Mouse (Mus musculus) mature B cell (primary cell): ENCODE results near the gene Frzb.
"Not testable (repeated sequence)": the region's sequence is repeated elsewhere in the genome, so short reads cannot be mapped to it uniquely, and the experiment has no call there.

Experiments
- in situ Hi-C: fragments of 300-500 bp; cut with MboI; formaldehyde crosslinking; loops from 2 replicates; pipeline ENCODE4 v1.14.3; 2019

Gene Frzb

GRCm38 (mm10) chr2:80447291-80447791, at the start of gene Frzb:
Frzb (minus strand) TSS chr2:80447625.
- in situ Hi-C loops, result no loop called here

- in situ Hi-C loops, result not testable (repeated sequence)
Measured at GRCm38 (mm10) chr2:80495304-80495703, 47.9 kb upstream of the Frzb start.

DNA sequence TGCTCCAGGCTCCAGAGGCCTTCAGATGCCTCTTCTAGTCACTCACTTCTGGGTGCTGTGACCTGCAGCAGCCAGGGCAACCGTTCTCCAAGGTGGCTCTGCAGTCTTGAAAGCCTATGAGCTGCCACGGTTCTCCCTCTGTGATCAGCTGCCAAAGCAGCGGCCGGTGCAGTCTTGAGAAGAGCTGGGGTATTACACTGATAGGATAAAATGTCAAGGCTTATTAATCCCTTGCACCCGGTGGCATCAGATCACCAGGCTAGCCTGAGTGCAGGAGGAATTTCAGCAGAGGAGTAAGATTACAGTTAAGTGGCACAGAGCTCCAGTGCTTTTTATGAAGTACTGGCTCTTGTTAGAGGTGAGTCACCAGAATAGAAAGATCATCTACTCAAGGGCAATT, 39.4 kb upstream of the Frzb start:
- in situ Hi-C loops, result no loop called here

GRCm38 (mm10) chr2:80484951-80485350, 37.5 kb upstream of the Frzb start:
- in situ Hi-C loops, result no loop called here

- in situ Hi-C loops, result no loop called here
Measured at GRCm38 (mm10) chr2:80475831-80476230, 28.4 kb upstream of the Frzb start.

DNA sequence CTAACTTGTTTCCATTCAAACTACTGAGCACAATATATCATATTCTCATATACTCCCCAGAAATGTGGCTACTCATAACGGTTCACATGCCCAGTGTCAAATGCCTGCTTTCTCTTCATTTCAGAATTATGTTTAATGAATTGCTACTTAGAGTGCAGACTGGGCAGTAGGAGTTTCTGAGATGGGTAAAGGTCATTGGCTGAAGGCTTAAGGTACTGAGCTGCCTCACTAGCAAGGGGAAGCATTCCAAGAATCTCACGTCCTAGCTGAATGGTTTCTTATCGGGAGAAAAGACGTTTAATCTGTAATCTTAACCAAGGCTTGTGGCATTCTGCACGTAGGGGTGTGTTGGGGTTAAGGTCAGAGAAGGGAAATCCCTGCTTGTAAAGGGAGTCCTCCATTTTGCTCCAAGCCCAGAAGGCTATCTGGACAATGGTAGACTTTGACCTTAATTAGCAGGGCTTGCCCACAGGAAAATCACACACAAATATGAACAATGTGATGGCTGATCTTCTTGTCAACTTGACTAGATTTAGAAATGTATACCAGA, 26.9 kb upstream of the Frzb start:
- in situ Hi-C loops, result no loop called here

- in situ Hi-C loops, result no loop called here
Measured at GRCm38 (mm10) chr2:80465991-80466821, 18.8 kb upstream of the Frzb start.

DNA sequence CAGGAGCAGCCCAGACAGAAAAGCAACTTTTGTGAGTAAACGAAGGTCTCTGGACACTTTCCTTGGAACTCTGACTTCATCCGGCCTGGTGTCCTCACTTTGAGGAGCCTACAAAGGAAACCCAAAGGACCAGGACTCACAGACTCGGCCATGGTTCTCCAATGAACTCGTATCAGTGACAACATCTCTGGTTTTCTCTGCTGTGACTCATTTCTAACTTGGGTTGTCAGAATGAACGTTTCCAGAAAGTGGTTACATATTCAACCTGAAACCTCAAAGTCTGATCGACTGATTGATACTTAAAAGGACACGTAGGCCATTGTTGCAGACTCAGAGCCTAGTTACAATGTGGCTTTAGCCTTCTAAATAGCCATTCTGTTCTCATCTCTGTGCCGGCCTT, 14.4 kb upstream of the Frzb start:
- in situ Hi-C loops, result no loop called here

GRCm38 (mm10) chr2:80448231-80448630, 806 bp upstream of the Frzb start:
- in situ Hi-C loops, result no loop called here

DNA sequence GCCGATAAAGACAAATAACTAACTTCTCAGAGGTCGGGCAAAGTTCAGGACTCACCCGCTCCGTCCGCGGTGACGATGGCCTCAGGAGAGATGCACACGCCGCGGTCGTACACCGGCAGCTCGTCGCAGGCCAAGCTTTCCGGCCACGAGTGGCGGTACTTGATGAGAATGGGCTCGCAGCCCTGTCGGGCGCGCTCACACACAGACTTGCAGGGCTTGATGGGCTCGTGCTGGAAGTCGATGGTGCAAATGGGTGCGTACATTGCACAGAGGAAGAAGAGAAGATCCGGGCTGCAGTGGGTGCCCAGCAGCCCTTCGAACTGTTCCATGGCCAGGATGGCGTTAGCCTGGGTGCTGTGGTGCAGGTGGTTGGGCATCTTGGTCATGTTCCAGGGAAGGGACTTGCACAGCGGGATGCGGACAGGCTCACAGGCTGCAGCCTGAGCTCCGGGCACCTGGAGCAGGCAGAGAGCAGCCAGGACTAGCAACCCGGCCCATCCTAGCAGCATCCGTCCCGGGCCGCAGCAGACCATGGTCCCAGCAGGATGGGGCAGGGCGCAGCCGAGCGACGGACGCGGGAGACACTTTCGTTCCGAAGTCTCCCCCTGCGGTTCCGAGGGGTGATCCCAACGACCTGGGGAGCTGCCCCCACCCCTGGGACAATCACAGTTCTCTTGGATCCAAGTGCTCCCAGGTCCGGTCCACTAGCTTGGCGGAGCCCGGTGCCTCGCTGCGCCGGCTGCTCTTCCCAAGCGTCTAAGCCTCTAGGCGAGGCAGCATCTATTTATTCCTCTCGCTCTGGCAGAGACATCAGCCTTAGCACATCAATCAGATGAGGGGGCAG, 895 bp downstream of the Frzb start:
- in situ Hi-C loops, result no loop called here

- in situ Hi-C loops, result no loop called here
Measured at GRCm38 (mm10) chr2:80445926-80446307, 1.5 kb downstream of the Frzb start.

GRCm38 (mm10) chr2:80445491-80445890, 1.9 kb downstream of the Frzb start:
- in situ Hi-C loops, result no loop called here

- in situ Hi-C loops, result no loop called here
Measured at GRCm38 (mm10) chr2:80444418-80445365, 2.7 kb downstream of the Frzb start.

DNA sequence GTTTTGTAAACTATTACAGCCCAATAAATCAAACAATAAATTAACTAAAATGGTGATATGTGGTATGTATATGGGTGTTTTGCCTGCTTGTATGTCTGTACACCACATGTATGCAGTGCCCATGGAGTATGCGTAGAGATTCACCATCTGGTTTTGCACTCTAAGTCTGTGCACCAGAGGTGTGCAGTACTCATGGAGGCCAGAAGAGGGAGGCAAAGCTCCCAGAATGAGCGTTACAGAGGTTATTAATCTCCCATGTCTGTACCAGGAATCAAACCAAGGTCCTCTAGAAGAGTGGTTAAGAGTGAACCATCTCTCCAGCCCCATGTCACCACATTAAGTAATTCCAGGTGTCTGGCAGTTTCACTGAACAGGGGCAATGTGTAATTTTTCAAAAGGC, 3.5 kb downstream of the Frzb start:
- in situ Hi-C loops, result no loop called here

DNA sequence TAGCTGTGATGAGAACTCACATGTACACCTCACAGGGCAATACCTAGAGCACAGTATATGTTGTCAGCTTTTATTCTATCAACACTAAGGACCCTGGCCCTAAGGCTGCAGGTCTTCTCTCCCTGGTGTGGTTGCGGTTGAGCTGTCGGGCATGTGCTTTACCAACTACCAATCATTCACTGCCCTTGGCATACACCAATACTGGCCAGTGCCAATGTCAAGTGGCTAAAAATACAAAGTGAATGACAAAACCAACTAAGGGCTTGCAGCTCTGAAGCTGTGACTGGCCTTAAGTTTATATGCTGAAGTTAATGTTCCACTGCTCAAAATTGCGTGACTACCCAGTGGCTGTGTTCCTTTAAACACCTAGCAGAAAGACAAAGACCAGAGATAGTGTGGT, 6.0 kb downstream of the Frzb start:
- in situ Hi-C loops, result no loop called here

DNA sequence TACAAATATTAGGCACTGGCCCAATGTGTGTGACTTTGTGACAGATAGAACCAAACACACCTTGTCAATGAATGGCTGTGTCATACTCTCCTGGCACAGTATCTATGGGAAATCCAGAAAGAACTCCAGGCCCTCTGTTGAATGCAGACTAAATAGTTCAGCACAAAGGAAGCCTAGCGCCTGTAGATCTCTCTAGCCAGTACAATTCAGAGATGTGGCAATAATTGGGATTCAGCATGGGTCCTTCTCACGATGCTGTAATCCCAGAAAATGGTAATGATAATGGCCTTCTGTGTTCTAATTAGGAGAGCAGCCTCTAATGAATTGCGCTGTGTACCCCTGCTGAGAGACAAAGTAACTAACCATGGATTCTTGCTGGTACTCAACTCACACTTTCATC, 8.6 kb downstream of the Frzb start:
- in situ Hi-C loops, result no loop called here

GRCm38 (mm10) chr2:80437401-80437800, 10.0 kb downstream of the Frzb start:
- in situ Hi-C loops, result no loop called here

DNA sequence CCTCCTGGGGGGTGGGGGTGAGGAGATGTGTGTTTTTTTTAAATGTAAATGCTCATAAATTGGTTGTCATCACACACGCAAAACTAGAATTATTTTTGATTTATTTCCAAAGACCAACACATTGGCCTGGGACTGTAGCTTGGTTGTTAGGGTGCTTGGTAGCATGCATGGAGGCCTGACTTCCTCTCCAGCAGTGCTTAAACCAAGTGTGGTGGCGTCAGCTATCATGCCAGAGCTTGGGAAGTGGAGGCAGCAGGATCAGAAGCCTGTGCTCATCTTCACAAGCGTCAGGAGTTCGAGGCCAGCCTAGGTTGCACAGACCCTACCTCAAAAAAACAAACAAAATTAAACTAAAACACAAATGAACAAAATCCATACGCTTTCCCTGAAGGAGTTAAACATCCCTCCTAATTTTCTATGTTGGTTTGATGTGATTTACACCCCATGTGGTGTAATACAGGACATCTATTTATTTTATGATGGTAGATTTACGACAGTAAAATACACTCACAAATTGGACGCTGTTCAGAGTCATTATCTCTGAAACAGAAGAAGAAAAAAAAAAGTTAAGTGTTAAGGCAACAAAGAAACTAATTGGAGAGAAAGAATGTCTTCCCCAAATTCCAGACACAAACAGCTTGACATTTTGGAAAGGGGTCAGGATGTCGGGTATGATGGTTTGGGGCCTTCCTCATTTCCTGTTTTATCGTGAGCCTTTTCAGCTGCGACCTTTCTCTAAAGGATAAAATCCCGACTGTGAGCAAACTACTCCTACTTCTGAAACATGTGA, 12.4 kb downstream of the Frzb start:
- in situ Hi-C loops, result no loop called here

GRCm38 (mm10) chr2:80433254-80433876, 14.1 kb downstream of the Frzb start:
- in situ Hi-C loops, result no loop called here
